9 mouse cellular contexts compared by ENCODE assay signal in genomic region chr5:145113416-145113815, GRCm38 (mm10). TPM values are rescaled to one million over a fixed set of nuclear protein-coding genes. Genes with fewer than 3 reads are reported as not detected.
DNase-seq lines count a peak whose midpoint lies in the region; ATAC-seq and TF ChIP-seq lines count a peak whose summit lies in the region.
"Had no signal": no experiment of that assay in that cellular context is flagged by ENCODE, and none has a peak within 500 bp of the region (broad histone marks: within the 10 kb centered on the region; RNA-seq: fewer than 3 reads in every experiment).

No protein-coding gene starts in this region.

- H3K4me1 ChIP-seq in heart, embryonic 12.5 days (replicated peaks), result peaks cover 15% of the 10 kb centered on the region
- H3K4me1 ChIP-seq in midbrain, embryonic 13.5 days (replicated peaks), result peaks cover 14% of the 10 kb centered on the region
- peaks cover 8% of the 10 kb centered on the region for H3K4me1 ChIP-seq in midbrain, embryonic 16.5 days (ENCODE audit: control insufficient read depth, insufficient read depth, low read length)
- peaks cover 6% of the 10 kb centered on the region; the same call in 1 of the 2 replicates for H3K4me1 ChIP-seq in intestine, postnatal 0 days (replicated peaks; ENCODE audit: control insufficient read depth, insufficient read depth, low read length)
- peaks cover 23% of the 10 kb centered on the region for H3K4me1 ChIP-seq in stomach, embryonic 15.5 days

- no peak for TF ChIP-seq CTCF in intestine, postnatal 0 days (IDR thresholded peaks at IDR 0.05; ENCODE audit: low read depth)

- H3K27me3 ChIP-seq in heart, embryonic 12.5 days (replicated peaks), result no peaks in the 10 kb centered on the region
- H3K27me3 ChIP-seq in midbrain, embryonic 13.5 days, result peaks cover 31% of the 10 kb centered on the region
- H3K27me3 ChIP-seq in midbrain, embryonic 16.5 days (ENCODE audit: control insufficient read depth, insufficient read depth, low read depth, low read length), result peaks cover 15% of the 10 kb centered on the region
- no peaks in the 10 kb centered on the region for H3K27me3 ChIP-seq in intestine, postnatal 0 days (replicated peaks; ENCODE audit: control insufficient read depth, insufficient read depth, low read length)
- H3K27me3 ChIP-seq in stomach, embryonic 15.5 days (replicated peaks), result no peaks in the 10 kb centered on the region

- no peaks in the 10 kb centered on the region for H3K9me3 ChIP-seq in heart, embryonic 12.5 days (replicated peaks)
- H3K9me3 ChIP-seq in midbrain, embryonic 13.5 days, result no peaks in the 10 kb centered on the region
- H3K9me3 ChIP-seq in midbrain, embryonic 16.5 days (replicated peaks; ENCODE audit: control insufficient read depth, low read length, poor library complexity, severe bottlenecking), result no peaks in the 10 kb centered on the region
- no peaks in the 10 kb centered on the region for H3K9me3 ChIP-seq in intestine, postnatal 0 days (ENCODE audit: control insufficient read depth)
- no peaks in the 10 kb centered on the region for H3K9me3 ChIP-seq in stomach, embryonic 15.5 days

- ATAC-seq in heart, embryonic 12.5 days (ENCODE audit: insufficient number of reproducible peaks, low FRiP score), result no peak
- no peak for ATAC-seq in midbrain, embryonic 13.5 days
- no peak for ATAC-seq in midbrain, embryonic 16.5 days
- ATAC-seq in intestine, postnatal 0 days, result no peak
- no peak for ATAC-seq in stomach, embryonic 15.5 days (ENCODE audit: insufficient read depth, low FRiP score, low read depth)

- H3K4me2 ChIP-seq in heart, embryonic 12.5 days, result peak overlapping the region; percentile 85
- peak overlapping the region; percentile 57; the same call in 1 of the 2 replicates for H3K4me2 ChIP-seq in midbrain, embryonic 13.5 days (replicated peaks)
- no peak overlapping the region for H3K4me2 ChIP-seq in midbrain, embryonic 16.5 days (ENCODE audit: low read length)
- H3K4me2 ChIP-seq in intestine, postnatal 0 days (replicated peaks; ENCODE audit: low read depth), result peak overlapping the region; percentile 79
- peak overlapping the region; percentile 90 for H3K4me2 ChIP-seq in stomach, embryonic 15.5 days

- peak overlapping the region; percentile 87; the same call in 1 of the 2 replicates for H3K9ac ChIP-seq in heart, embryonic 12.5 days
- no peak overlapping the region for H3K9ac ChIP-seq in midbrain, embryonic 13.5 days (replicated peaks)
- H3K9ac ChIP-seq in midbrain, embryonic 16.5 days (ENCODE audit: low read depth, low read length), result no peak overlapping the region
- peak overlapping the region; percentile 83 for H3K9ac ChIP-seq in intestine, postnatal 0 days (ENCODE audit: low read depth, low read length)
- no peak overlapping the region for H3K9ac ChIP-seq in stomach, embryonic 15.5 days

- peak overlapping the region; percentile 86 for H3K4me3 ChIP-seq in heart, embryonic 12.5 days
- peak overlapping the region; percentile 42; the same call in 1 of the 2 replicates for H3K4me3 ChIP-seq in midbrain, embryonic 13.5 days (replicated peaks)
- no peak overlapping the region for H3K4me3 ChIP-seq in midbrain, embryonic 16.5 days (ENCODE audit: low read depth, low read length)
- H3K4me3 ChIP-seq in intestine, postnatal 0 days (ENCODE audit: low read depth, low read length), result peak overlapping the region; percentile 89
- peak overlapping the region; percentile 82 for H3K4me3 ChIP-seq in stomach, embryonic 15.5 days (replicated peaks)

- peaks cover 29% of the 10 kb centered on the region for H3K36me3 ChIP-seq in heart, embryonic 12.5 days
- peaks cover 30% of the 10 kb centered on the region for H3K36me3 ChIP-seq in midbrain, embryonic 13.5 days
- H3K36me3 ChIP-seq in midbrain, embryonic 16.5 days (ENCODE audit: control insufficient read depth, insufficient read depth, low read length), result peaks cover 15% of the 10 kb centered on the region
- peaks cover 13% of the 10 kb centered on the region for H3K36me3 ChIP-seq in intestine, postnatal 0 days (ENCODE audit: control insufficient read depth, insufficient read depth)
- H3K36me3 ChIP-seq in stomach, embryonic 15.5 days, result peaks cover 20% of the 10 kb centered on the region

- 37% methylated on average over 2 of the region's 2 CpGs for WGBS in heart, embryonic 12.5 days
- WGBS in midbrain, embryonic 13.5 days, result 54% methylated on average over 2 of the region's 2 CpGs
- 52% methylated on average over 2 of the region's 2 CpGs for WGBS in midbrain, embryonic 16.5 days
- 17% methylated on average over 2 of the region's 2 CpGs for WGBS in intestine, postnatal 0 days
- WGBS in stomach, embryonic 15.5 days, result 22% methylated on average over 2 of the region's 2 CpGs

- DNase-seq in heart, postnatal 4 days, result no peak
- DNase-seq in ovary, adult 18-20 months (ENCODE audit: low spot score), result no peak
- DNase-seq in frontal cortex, postnatal 14 days (ENCODE audit: low spot score in 2 of 2), result no peak

- no peak overlapping the region for H3K27ac ChIP-seq in heart, embryonic 12.5 days (ENCODE audit: poor library complexity, severe bottlenecking)
- no peak overlapping the region for H3K27ac ChIP-seq in midbrain, embryonic 13.5 days
- no peak overlapping the region for H3K27ac ChIP-seq in midbrain, embryonic 16.5 days (ENCODE audit: low read length)
- peak overlapping the region; percentile 94; the same call in 1 of the 2 replicates for H3K27ac ChIP-seq in intestine, postnatal 0 days (ENCODE audit: low read depth, low read length)
- H3K27ac ChIP-seq in stomach, embryonic 15.5 days, result no peak overlapping the region

RNA-seq across cellular contexts. Expression of gene Arpc1b, which starts 0.6 kb away (rescaled TPM):
- polyA plus RNA-seq in heart, embryonic 12.5 days (2016; fragmentation: Nextera tagmentation; extraction: Ambion mirVana), result 187 and 192 TPM in 2 replicates
- 100 to 1,000 TPM; 123 to 125 TPM for total RNA-seq in heart, postnatal 4 days (2021)
- polyA plus RNA-seq in midbrain, embryonic 13.5 days (2015; fragmentation: Nextera tagmentation; extraction: Ambion mirVana), result 51.3 and 64.1 TPM in 2 replicates
- 50.1 and 50.8 TPM in 2 replicates for polyA plus RNA-seq in midbrain, embryonic 16.5 days (2015; fragmentation: Nextera tagmentation; extraction: Ambion mirVana)
- polyA plus RNA-seq in intestine, postnatal 0 days (2015; fragmentation: Nextera tagmentation; extraction: Ambion mirVana), result 573 and 610 TPM in 2 replicates
- 393 and 405 TPM in 2 replicates for polyA plus RNA-seq in stomach, embryonic 15.5 days (2015; fragmentation: Nextera tagmentation; extraction: Ambion mirVana)

RNA-seq across cellular contexts. Expression of gene Pdap1, which starts 26.6 kb away (rescaled TPM):
- polyA plus RNA-seq in heart, embryonic 12.5 days (2016; fragmentation: Nextera tagmentation; extraction: Ambion mirVana), result 71.8 and 78.5 TPM in 2 replicates
- total RNA-seq in heart, postnatal 4 days (2021), result 10 to 100 TPM; 67.6 to 67.7 TPM
- 131 TPM in 2 replicates for polyA plus RNA-seq in midbrain, embryonic 13.5 days (2015; fragmentation: Nextera tagmentation; extraction: Ambion mirVana)
- 102 and 114 TPM in 2 replicates for polyA plus RNA-seq in midbrain, embryonic 16.5 days (2015; fragmentation: Nextera tagmentation; extraction: Ambion mirVana)
- polyA plus RNA-seq in intestine, postnatal 0 days (2015; fragmentation: Nextera tagmentation; extraction: Ambion mirVana), result 49.4 and 55.5 TPM in 2 replicates
- polyA plus RNA-seq in stomach, embryonic 15.5 days (2015; fragmentation: Nextera tagmentation; extraction: Ambion mirVana), result 90.9 and 91.1 TPM in 2 replicates

RNA-seq across cellular contexts. Expression of gene Bud31, which starts 26.7 kb away (rescaled TPM):
- polyA plus RNA-seq in heart, embryonic 12.5 days (2016; fragmentation: Nextera tagmentation; extraction: Ambion mirVana), result 140 and 151 TPM in 2 replicates
- 10 to 100 TPM; 82.7 to 88.9 TPM for total RNA-seq in heart, postnatal 4 days (2021)
- 228 and 231 TPM in 2 replicates for polyA plus RNA-seq in midbrain, embryonic 13.5 days (2015; fragmentation: Nextera tagmentation; extraction: Ambion mirVana)
- polyA plus RNA-seq in midbrain, embryonic 16.5 days (2015; fragmentation: Nextera tagmentation; extraction: Ambion mirVana), result 167 and 175 TPM in 2 replicates
- polyA plus RNA-seq in intestine, postnatal 0 days (2015; fragmentation: Nextera tagmentation; extraction: Ambion mirVana), result 155 and 160 TPM in 2 replicates
- 175 TPM in 2 replicates for polyA plus RNA-seq in stomach, embryonic 15.5 days (2015; fragmentation: Nextera tagmentation; extraction: Ambion mirVana)

RNA-seq across cellular contexts. Expression of gene Kpna7, which starts 29.6 kb away (rescaled TPM):
- not detected in 2 replicates for polyA plus RNA-seq in heart, embryonic 12.5 days (2016; fragmentation: Nextera tagmentation; extraction: Ambion mirVana)
- total RNA-seq in heart, postnatal 4 days (2021), result not detected
- polyA plus RNA-seq in midbrain, embryonic 13.5 days (2015; fragmentation: Nextera tagmentation; extraction: Ambion mirVana), result not detected in 2 replicates
- not detected in 2 replicates for polyA plus RNA-seq in midbrain, embryonic 16.5 days (2015; fragmentation: Nextera tagmentation; extraction: Ambion mirVana)
- polyA plus RNA-seq in intestine, postnatal 0 days (2015; fragmentation: Nextera tagmentation; extraction: Ambion mirVana), result 0.08 and 0.13 TPM in 2 replicates
- polyA plus RNA-seq in stomach, embryonic 15.5 days (2015; fragmentation: Nextera tagmentation; extraction: Ambion mirVana), result 0.18 and 0.52 TPM in 2 replicates
- total RNA-seq: hematopoietic stem cell, adult 5-6 weeks had no signal

RNA-seq across cellular contexts. Expression of gene Arpc1a, which starts 29.8 kb away (rescaled TPM):
- 101 and 105 TPM in 2 replicates for polyA plus RNA-seq in heart, embryonic 12.5 days (2016; fragmentation: Nextera tagmentation; extraction: Ambion mirVana)
- 10 to 100 TPM; 71.9 to 78.2 TPM for total RNA-seq in heart, postnatal 4 days (2021)
- 250 and 259 TPM in 2 replicates for polyA plus RNA-seq in midbrain, embryonic 13.5 days (2015; fragmentation: Nextera tagmentation; extraction: Ambion mirVana)
- 277 and 284 TPM in 2 replicates for polyA plus RNA-seq in midbrain, embryonic 16.5 days (2015; fragmentation: Nextera tagmentation; extraction: Ambion mirVana)
- 122 and 130 TPM in 2 replicates for polyA plus RNA-seq in intestine, postnatal 0 days (2015; fragmentation: Nextera tagmentation; extraction: Ambion mirVana)
- polyA plus RNA-seq in stomach, embryonic 15.5 days (2015; fragmentation: Nextera tagmentation; extraction: Ambion mirVana), result 134 and 138 TPM in 2 replicates

Comparison
In these comparisons a context has a peak if more than half of its experiments do, and no peak if none do; other contexts are left out.
1. H3K9ac ChIP-seq: peak in heart, embryonic 12.5 days (single experiment) and intestine, postnatal 0 days (single experiment); none in midbrain, embryonic 13.5 days (single experiment), midbrain, embryonic 16.5 days (single experiment) and stomach, embryonic 15.5 days (single experiment).